Mouse (Mus musculus) cerebellum, postnatal 10 days (tissue): ENCODE measurements around the gene Fibcd1.

Experiments
- DNase-seq, 2 experiments: peaks; one replicate each; pipeline ENCODE4 v3.0.0; 2021; ENCODE audit warnings: mixed read lengths in 2 of 2

Gene Fibcd1

GRCm38 (mm10) chr2:31857180-31857579, 11.4 kb upstream of the Fibcd1 start:
- peak; percentile 66 to 67 for DNase-seq

GRCm38 (mm10) chr2:31855991-31856390, 10.2 kb upstream of the Fibcd1 start:
- DNase-seq = no peak

- DNase-seq = peak in 1 of 2 experiments; percentile 37
Measured at GRCm38 (mm10) chr2:31850141-31850540, 4.3 kb upstream of the Fibcd1 start.

DNA sequence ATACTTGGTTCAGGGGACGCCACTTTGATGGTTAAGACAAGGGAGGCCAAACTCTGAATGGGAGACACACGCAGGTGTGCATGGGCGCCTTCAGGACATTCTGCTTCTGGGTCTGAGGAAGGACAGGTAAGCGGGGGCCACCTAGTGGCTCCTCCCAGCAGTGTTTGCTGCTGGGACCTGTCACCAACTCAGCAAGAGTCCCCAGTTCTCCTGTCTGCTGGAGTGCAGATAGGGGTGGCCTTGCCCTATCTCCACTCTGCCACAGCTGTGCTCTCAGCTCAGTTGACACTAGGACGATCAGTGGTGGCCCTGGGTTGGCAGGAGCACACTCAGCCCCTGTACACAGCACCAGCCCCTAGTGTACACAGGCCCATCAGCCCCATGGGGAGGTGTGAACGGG, 2.1 kb upstream of the Fibcd1 start:
- DNase-seq = peak; percentile 64

- DNase-seq = peak; percentile 74 to 85
Measured at GRCm38 (mm10) chr2:31846692-31847660, 1.2 kb upstream of the Fibcd1 start.

- DNase-seq = peak in 1 of 2 experiments; percentile 38
Measured at GRCm38 (mm10) chr2:31845512-31845895, 301 bp downstream of the Fibcd1 start.

GRCm38 (mm10) chr2:31844729-31845136, 1.1 kb downstream of the Fibcd1 start:
- DNase-seq = peak; percentile 46 to 51

- no peak for DNase-seq
Measured at GRCm38 (mm10) chr2:31838868-31839267, 6.9 kb downstream of the Fibcd1 start.

DNA sequence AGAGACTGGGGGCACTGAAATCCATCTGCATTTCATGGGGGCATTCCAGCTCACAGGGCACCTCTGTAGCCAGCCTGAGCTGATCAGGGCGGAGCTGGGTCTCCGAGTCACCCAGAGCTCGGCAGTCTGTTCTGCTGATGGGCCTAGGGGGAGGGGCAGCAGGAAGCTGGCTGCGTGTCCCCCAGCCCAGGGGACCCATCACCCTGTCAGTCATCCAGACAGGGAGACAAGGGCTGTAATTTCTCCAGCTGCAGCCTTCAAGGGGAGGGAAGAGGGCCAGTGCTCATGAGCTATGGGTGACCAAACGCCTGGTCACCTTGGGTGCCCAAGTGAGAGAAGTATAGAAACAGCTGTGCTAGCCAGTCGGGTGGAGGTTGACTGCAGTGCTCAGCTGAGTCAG, 8.8 kb downstream of the Fibcd1 start:
- DNase-seq = no peak

- no peak for DNase-seq
Measured at GRCm38 (mm10) chr2:31836091-31836490, 9.7 kb downstream of the Fibcd1 start.

DNA sequence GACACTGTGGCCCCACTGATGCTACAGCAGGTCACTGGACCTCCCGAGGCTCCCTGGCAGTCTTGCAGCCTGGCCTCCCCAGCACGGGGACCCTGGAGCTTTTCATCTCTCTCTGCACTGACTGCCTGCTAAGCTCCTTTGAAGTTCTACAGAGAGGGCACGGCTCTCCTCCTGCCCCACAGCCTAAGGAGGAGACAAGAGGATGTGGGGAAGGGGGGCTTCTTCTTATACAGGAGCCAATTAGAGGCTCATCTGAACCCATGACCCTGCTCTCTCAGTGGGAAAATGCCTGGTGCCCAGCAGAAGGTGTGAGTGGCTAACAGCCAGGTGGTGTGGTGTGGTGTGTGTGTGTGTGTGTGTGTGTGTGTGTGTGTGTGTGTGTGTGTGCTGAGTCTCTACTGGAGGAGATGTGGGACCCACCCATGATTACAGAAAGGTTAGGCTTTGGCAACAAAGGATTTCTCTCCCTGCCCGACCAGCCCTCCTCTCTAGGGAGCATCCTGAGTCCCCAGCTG, 17.4 kb downstream of the Fibcd1 start:
- DNase-seq = peak; percentile 53 to 54

DNA sequence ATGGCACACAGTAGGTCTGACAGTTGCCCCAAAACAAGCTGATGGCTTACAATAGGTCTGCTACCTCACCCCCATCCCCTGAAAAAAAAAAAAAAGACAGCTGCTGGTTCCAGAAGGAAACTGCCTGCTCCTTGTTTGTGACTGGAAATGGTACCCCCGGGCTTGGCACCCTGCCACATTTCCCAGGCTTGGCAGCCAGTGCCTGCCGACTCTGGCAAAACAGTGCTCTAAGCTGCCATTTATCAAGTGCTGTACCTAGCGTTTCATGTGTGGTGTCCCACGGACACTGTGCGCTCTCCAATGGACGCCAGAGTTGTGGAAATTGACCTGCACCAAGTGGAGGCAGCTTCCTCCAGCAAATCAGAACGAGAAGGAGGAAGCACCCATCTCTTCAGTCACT, 17.9 kb downstream of the Fibcd1 start:
- peak; percentile 97 for DNase-seq

GRCm38 (mm10) chr2:31826094-31827085, 19.4 kb downstream of the Fibcd1 start:
- peak; percentile 58 to 70 for DNase-seq

- peak; percentile 64 to 76 for DNase-seq
Measured at GRCm38 (mm10) chr2:31825469-31825911, 20.3 kb downstream of the Fibcd1 start.

DNA sequence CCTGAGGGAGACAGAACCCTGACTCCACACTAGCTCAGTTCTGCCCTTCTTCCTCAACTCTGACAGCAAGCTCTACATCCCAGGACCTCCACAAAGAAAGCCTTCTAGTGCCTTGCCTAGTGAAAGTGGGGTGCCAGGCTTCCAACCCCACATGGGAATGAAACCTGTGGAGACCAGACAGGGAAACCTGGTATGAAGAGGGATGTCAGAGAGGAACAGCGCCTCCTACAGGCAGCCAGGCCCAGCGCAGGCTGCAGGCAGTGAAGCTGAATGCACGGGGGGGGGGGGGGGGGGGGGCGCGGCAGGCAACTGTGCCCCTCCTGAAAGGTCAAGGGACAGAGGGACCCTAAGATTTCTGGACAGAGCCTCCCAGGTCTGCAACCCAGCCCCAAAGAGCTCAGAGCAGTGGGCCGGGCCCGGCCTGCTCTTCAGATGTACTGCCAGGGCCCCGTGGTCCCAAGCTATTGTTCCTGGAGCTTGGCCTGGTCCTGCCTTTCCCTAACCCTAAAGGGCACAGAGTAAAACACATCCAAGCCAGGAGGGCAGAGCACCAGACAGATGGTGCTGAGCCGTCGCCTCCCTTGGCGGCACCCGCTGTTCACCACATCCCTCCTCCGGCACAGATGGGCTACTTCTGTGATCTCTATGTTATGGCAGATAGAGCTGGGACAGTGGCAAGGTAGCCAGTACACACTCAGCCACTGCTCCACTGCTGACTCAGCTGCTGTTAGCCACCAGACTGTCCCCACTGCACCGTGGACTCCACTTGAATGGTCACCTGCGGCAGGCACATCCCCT, 21.7 kb downstream of the Fibcd1 start:
- DNase-seq = peak; percentile 65 to 76

GRCm38 (mm10) chr2:31822524-31823371, 23.1 kb downstream of the Fibcd1 start:
- peak; percentile 80 to 82 for DNase-seq

GRCm38 (mm10) chr2:31815367-31815766, 30.4 kb downstream of the Fibcd1 start:
- DNase-seq = peak; percentile 83 to 85

GRCm38 (mm10) chr2:31814699-31815098, 31.1 kb downstream of the Fibcd1 start:
- DNase-seq = no peak

GRCm38 (mm10) chr2:31813641-31814040, 32.2 kb downstream of the Fibcd1 start:
- DNase-seq = peak; percentile 46 to 54

DNA sequence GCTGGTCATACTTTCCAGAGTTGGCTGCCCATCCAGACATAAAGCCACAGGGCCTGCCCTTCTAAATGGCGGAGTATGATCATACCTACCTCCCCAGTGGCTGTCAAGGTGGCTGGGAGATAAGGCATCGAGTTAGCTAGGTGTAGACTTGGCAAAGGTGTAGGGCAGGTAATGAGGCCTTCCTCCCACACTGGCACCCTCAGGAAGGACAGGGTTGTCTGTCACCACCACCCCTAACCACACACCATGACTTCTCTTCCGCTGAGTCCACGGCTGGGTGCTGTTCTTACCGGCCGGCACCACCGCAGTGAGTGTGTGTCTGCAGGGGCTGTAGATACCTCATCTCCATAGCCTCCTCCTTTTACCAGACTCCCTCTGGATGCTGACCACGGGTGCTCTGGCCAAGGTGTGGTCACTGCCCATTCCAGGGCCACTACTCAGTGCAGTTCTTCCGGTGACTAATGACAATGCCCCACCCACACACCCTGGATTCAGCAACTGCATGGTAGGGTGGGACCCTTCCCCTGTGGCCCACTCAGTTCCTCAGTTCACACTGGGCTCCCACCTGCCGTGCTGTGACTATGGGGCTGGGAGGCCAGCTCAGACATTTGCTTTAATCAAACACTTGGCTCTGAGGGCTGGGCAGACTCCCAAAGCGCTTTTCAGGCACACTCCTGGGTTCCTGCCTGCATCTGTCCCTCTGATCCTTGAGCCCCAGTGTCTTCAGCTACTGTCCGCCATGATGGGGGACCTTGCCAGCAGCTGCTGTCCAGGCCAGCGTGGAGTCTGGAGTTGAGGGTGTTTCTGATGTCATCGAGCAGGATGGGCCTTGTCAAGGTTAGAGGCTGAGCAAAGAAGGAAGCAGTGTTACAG, 34.5 kb downstream of the Fibcd1 start:
- peak; percentile 51 to 65 for DNase-seq
